Mouse (Mus musculus): ENCODE measurements around the gene Sin3b.

Sin3b gene

DNA sequence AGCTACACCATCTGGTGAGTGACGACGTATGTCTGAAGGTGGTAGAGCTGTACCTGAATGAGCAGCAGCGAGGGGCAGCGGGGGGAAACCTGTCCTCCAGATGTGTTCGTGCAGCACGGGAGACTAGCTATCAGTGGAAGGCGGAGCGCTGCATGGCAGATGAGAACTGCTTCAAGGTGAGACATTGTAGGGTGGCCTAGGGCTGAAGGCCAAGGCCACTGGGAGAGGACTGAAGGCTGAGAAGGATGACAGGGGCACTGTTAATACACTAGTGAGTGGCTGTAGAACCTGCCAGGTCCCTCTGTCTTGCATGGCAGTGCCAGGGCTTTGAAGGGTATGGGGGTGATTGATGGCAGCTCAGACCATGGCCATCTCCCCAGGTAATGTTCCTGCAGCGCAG is 30.1 kb downstream of the Sin3b start:
- DNase-seq (ENCODE audit: low spot score in 2 of 2): no peak

GRCm38 (mm10) chr8:72753781-72754180 is 30.7 kb downstream of the Sin3b start:
- DNase-seq (ENCODE audit: low spot score in 2 of 2): no peak

DNA sequence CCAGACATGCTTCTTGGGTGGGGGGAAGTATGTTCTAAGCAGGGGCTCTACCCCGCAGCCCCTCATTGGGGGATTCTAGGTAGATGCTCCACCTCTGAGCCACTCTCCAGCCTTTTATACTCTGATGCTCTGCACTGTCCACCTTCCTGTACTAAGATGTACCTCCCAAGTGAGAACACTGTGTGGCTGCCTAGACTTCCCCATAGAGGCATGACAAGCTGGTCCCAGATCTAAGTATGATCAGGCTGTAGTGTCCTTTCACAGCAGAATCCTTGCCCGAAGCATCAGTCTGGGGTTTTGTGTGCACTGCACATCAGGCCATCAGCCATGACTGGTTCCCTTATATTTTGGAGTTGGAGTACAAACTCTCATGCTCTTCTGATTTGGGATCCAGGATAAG is 32.9 kb downstream of the Sin3b start:
- no peak for DNase-seq (ENCODE audit: low spot score in 2 of 2)

DNA sequence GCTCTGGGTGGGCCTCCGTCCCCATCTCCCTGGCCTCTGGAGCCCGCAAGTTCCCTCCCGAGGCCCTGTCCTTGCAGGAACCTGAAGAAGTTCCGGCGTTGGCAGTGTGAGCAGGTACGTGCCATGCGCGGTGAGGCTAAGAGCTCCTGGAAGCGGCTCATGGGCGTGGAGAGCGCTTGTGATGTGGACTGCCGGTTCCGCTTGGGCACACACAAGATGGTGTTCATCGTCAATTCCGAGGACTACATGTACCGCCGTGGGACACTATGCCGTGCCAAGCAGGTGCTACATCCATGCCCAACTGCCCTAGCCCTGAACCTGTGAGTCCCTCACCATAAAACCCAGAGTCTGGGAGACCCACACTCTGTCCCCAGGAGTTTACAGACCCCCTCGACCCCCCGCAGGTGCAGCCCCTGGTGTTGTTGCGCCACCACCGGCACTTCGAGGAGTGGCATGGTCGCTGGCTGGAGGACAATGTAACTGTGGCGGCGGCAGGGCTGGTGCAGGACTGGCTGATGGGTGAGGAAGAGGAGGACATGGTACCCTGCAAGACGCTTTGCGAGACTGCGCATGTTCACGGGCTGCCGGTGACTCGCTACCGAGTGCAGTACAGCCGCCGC is 33.8 kb downstream of the Sin3b start:
- no peak for DNase-seq (ENCODE audit: low spot score in 2 of 2)

DNA sequence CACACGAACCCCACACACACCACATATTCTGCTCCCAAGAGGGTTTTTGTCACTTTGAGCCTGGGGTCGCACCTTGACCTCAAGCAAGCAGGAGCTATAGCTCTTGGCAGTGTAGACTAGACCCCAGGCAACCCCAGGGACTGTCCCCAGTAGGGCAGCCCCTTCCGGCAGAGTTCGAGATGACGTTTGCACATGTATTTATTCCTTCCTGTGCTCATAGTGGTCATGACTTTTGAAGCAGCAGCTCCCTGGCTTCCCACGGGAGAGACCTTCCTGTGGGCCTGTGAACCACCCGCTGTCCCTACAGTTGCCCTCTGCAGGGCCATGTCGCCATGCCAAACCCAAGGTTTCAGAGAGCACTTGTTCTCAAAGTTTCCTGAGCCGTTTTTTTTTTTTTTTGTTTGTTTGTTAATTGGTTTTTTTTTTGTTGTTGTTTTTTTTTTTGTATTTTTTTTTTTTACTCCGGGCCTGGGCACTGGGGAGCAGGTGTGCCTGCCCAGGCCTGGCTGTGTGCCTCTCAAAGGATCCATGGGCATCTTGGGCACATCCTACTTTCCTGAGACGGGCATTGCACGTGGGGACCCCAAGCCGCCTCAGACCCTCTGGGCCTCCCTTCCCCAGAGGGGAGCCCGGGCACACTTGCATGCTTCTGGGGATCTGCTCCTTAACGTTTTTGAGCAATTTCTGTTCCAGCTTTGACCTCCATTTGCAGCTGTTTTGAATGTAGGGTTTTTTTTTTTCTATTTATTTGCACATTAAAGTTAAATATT is 34.5 kb downstream of the Sin3b start:
- no peak for DNase-seq (ENCODE audit: low spot score in 2 of 2)

- DNase-seq (ENCODE audit: low spot score in 2 of 2): no peak
Observed at GRCm38 (mm10) chr8:72758310-72758709, 35.2 kb downstream of the Sin3b start.

GRCm38 (mm10) chr8:72760216-72760615 is 37.1 kb downstream of the Sin3b start:
- DNase-seq (ENCODE audit: low spot score in 2 of 2): no peak

DNA sequence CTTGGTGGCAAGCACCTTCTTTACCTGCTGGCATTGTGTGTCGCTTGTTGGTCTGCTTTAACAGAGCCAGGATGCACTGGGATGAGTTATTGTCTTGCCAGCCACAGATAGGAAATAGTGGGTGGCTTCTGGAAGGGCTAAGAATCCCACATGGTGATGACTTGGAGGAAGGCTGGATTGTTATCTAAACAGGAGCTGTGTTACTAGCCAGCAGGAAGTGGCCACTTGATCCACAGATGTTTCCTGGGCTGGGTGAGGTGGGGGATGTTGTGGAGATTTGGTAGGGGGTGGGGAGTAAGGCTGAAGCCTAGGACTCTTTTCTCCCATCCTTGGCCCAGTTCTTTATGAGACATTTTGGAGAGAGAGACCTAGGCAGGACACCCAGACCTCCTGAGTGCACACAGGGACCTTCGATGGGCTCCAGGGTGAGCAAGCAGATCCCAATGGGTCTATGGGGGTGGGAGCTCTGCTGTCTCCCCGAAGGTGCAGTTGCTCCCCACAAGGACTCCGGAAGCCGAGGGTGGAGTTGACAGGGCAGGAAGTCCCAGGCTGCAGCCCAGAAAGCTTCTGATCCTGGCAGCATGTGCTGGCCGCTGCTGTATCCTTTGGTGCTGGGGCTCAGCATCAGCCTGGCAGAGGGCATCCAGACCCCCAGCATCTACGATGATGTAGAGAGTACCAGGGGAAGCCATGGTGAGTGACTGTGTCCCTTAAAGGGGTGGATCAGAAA is 38.4 kb downstream of the Sin3b start, which contains the start of gene F2rl3:
Gene F2rl3 (plus strand): TSS at position 559 of the 730 bp plus-strand sequence.
- DNase-seq (ENCODE audit: low spot score in 2 of 2): no peak

DNA sequence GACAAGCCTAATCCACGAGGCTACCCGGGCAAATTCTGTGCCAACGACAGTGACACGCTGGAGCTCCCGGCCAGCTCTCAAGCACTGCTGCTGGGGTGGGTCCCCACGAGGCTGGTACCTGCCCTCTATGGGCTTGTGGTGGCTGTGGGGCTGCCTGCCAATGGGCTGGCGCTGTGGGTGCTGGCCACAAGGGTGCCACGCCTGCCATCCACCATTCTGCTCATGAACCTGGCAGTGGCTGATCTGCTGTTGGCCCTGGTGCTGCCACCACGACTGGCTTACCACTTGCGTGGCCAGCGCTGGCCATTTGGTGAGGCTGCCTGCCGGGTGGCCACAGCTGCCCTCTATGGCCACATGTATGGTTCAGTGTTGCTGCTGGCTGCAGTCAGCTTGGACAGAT is 39.2 kb downstream of the Sin3b start:
- no peak for DNase-seq (ENCODE audit: low spot score in 2 of 2)

DNA sequence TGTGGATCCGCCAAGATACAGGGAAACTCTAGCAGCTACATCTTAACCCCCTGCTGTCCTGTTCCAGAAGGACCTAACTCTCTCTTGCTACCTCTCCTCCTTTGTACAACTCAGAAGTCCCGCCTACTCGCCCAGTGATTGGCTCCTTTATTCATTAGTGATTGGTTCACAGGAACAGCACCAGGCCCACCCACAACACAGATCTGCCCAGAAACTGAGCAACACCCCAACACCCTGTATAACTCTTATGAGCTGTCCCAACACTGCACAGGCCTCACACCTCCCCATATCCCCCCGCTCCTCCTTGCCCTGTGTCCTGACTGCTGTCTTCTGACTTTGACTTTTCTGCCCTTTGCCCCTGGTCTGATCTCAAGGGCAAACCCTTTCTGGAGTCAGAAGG is 42.6 kb downstream of the Sin3b start:
- DNase-seq (ENCODE audit: low spot score in 2 of 2): no peak

- no peak for DNase-seq (ENCODE audit: low spot score in 2 of 2)
Observed at GRCm38 (mm10) chr8:72766777-72767176, 43.7 kb downstream of the Sin3b start.

DNA sequence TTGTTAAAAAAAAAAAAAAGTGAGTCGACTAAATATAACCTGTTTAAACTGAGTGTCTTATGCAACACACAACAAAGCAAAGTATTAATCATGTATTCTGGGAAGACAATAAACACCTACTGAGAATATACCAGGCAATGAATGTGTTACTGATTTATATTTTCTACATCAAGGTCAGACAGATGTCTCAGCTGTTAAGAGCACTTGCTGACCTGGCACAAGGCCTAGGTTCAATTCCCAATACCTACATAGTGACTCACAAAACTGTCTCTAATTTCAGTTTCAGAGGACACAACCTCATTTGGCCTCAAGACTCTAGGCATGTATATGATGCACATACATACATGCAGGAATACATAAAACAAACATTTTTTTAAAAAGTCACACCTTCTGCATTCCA is 54.7 kb downstream of the Sin3b start:
- DNase-seq (ENCODE audit: low spot score in 2 of 2): no peak

- DNase-seq (ENCODE audit: low spot score in 2 of 2): no peak
Observed at GRCm38 (mm10) chr8:72780644-72781043, 57.6 kb downstream of the Sin3b start.

DNA sequence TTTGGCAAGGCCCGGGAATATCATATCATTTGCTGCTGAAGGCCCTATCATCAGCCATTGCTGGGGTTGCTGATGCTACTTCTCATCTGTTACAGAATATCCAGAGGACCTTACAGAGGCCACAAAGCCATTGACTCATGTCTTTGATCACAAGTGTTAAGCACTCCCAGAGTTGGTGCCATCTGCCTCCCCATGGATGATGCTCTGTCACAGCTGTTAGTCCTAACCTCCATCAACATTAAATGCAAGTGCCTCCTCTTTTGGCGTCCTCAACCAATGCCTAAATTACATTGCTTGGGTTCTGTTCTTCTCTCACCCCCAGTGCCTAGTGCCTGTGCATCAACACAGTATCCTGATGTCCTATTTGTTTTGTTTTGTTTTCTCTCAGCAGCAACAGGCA is 78.5 kb downstream of the Sin3b start:
- DNase-seq (ENCODE audit: low spot score in 2 of 2): no peak
